Mouse (Mus musculus) kidney, adult 18-20 months (tissue): ENCODE data around the gene Wdr1.
A peak's percentile ranks its signal among the peaks of the same experiment; 100 is the strongest.
"Not testable (repeated sequence)": the region's sequence is repeated elsewhere in the genome, so short reads cannot be mapped to it uniquely, and the experiment has no call there.

ENCODE experiments used
- DNase-seq: peaks from one replicate; pipeline ENCODE4 v3.0.0; 2021

Gene Wdr1

DNA sequence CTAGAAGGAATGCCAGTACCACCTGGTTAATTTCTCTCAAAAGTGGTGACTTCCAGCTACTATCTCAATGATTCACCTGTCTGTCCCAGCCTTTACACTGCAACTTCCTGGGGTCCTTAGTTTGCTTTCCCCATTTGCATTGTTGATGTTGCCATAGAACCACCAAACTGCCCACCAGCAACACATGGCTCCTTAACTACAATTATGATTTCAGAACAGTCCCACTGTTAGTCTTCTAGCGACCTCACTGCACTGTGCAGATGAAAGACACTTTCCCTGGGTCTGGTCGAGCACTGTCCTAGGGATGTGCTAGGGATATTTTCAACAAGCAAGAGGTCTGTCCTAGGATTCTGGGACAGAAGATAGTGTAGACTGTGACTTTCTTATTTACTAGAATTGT is at the start of gene Wdr1:
TSS of gene Wdr1 (minus strand) at position 101 of the 400 bp plus-strand sequence.
- DNase-seq = no peak

DNA sequence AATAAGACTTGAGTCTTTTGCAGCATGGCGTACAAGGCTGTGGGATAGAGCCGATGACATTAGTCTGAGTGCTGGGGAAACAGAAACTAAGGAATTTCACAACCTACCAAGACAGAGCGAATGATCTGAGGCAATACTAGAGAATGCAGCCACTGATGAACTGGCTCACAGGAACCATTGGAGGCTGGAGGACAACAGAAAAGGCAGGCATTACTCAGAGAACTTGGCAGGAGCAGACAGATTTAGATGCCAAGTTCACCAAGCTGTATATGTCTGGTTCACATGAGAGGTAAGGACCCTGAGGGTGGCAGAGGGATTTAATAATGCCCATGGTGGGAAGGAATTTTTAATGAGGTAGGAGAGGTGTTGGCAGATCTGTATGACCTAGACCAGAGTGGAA is 48.1 kb upstream of the Wdr1 start:
- no peak for DNase-seq

DNA sequence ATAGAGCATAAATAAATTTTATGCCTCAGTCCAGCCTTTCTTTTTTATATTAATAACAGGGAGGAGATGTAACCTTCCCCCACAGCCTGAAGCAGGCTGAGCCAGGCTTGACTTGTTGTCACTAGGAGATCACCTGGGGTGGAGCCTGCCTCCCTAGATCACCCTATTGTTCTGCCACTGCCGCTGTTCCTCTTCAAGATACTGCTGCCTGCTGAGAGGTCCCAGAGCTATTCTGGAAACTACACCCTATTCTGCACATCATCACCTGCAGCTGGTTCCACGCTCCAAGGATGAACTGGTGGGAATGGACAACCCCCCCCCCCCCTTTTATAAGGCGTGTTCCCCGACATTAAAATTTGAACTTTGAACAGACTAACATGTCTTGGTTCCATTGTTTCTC is 45.2 kb upstream of the Wdr1 start:
- DNase-seq = not testable (repeated sequence)

DNA sequence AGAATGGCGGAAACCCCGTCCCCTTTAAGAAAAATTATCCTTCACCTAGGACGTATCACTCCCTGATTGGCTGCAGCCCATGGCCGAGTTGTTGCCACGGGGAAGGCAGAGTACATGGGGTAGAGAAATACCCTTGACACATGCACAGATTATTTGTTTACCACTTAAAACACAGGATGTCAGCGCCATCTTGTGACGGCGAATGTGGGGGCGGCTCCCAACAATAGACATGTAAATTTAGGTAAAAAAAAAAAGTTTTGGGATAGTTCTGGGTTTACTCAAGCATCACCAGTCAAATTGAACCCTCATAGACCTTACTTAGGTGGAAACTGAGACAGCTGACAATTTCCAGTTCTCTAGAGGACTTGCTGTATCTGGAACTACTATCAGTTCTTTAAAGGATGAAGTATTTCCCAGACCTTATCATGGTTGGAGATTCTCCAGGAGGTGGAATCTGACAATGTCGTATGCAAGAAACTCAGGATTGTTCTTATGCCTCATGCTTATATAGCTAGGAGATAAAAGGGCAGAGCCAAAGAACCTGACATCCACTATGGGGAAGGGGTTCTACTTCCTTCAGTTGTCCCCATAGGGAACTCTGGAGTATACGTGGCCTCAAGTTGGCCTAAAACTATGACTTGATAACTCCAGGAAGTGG is 35.8 kb upstream of the Wdr1 start:
- no peak for DNase-seq

DNA sequence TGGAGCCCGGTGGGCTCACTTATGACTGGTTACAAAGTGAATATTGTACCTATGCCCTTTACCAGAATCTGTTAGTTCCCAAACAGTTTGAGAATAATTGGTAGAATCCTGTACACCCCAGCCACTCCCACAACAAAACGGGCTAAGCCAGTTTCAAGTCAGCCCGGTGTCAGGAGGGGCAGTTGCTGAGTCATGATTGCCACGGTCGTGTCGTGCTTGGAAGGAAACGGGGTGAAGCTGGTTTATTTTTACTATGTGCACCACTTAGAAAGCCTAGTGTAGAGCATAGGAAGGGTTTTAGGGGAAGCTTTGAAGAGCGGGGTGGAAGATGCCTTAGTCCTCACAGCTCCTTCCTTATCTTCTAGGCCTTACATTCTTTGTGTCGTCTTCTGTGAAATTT is 25.9 kb upstream of the Wdr1 start:
- DNase-seq = no peak

DNA sequence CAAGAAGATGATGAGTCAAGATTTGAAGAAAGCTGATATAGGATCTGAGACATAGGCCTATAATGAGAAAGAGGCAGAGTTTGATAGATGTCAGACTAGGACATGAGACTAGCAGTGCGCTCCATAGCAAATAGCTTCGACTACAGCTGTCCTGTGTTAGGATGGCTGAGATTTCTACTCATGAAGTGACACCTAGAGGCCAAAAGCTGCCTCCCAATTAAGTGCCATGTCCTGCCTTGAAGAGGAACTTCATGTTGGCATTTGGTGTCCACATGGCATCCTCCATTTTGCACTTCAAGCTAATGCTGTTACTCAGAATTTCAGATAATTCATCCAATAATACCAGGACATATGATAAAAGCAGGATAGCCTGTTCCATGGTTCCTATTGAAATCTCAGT is 22.4 kb upstream of the Wdr1 start:
- DNase-seq = no peak

DNA sequence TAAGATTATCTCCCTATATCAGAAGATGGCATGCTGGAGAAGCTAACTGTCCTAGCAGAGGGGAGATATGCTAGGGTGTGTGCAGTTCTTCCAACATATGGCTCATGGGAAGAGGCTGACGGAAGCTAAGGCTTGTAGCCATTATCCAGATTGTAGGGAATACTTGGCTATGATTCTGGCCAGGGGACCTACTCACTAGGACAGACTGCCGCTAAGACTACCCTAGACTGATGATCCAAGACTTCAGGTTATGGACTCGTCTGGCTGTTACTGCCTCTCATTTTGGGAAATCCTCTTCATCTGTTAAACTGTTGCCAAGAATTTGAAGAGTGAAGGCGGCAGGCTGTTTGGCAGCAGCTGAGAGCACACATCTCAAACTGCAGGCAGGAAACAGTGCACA is 20.0 kb upstream of the Wdr1 start:
- DNase-seq = no peak

DNA sequence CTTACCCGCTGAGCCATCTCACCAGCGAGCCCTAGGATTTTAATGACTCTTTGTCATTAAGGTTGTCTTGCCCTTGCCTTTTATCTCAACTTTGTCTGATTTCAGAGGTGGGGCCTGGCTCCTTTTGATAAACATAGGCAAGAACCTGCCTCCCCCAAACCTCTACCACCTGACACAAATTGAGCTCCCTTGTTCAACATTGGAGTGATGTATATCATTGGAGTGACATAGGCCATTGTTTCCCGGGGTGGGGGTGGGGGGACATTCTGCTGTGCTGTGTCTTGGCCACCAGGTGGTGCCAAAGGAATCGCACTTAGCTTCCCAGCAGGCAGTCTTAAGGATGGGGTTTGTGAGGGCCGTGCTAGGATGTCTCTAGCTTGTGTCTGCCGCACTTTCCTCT is 17.7 kb upstream of the Wdr1 start:
- DNase-seq = peak; percentile 18

DNA sequence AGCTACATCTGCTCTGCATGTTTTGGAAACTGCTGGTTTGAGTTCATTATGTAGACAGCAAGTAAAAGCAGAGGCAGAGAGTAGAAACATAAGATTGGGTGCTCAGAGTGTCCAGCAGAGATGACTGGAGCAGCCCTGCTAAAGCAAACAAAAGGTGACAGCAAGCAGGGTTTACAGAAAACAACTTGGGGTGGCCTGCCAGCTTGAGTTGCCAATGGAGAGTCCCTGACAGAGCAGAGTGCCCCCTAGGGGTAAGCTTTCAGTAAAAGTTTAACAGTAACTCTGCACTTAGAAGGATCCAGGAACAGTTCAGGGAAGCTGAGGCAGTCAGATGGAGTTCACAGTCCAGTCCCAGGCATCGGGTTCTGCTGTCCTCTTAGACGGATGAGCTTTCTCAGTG is 7.9 kb upstream of the Wdr1 start:
- DNase-seq = peak; percentile 18

DNA sequence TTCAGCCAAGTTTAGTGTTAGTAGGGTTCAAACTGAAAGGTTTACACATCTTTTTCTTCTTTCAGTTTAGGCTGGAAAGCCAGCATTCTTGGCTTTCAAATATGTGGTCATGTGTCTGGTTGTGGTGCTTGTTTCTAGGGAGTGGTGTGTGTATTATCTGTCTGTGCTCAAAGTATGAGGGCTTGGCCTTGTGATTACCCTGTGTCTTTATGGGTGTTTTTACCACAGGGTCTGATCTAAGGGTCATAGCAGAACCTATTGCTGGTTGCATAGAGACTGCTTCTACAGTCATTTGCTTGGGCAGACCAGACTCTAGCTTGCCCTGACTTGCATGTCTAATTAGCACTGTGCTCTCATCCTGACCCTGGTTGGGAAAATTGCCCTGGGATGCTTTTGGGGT is 5.6 kb upstream of the Wdr1 start:
- no peak for DNase-seq

DNA sequence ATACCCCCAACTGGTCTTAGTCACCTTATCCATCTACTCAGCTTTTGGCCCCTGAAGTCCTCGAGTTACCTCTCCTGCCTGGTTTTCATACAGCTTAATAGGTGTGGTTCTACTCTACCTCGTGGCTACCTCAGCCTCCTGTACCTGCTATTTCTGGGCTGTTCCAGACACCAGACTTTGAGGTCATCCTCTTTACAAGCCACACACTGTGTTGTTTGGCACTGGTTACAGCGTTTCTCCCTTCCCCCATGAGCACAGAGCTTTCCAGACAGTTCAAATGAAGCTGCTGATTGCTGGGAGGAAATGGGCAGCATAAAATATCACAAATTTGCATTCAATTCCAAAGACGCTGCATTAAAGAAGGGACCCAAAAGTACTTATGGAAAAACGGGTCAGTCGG is 1.8 kb upstream of the Wdr1 start:
- no peak for DNase-seq

DNA sequence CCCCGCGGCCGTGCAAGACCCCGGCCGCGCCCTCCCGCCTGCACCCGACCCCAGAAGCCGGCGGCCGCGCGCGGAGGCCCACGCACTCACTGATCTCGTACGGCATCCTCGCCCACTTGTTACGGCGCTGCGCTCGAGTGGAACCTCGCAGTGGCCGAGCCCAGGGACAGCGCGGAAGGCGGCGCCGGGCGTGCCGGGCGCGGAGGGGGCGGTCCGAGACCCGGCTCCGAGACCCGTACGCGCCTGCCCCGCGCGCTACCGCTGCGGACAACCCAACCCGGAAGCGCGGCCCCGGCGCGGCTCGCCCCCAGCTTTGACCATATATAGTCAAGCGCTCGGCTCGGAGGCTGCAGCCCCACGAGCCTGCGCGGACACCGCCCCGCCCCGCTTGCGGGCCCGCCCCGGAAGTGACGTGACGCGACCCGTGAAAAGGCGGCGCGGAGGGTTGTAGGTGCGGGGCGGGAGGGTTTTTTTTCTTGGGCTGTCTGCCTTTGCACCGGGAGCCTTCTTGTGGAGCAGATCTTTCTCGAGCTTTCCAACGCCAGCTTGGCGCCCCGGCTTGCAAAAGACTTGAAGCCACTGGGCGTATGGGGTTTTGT is 1.5 kb downstream of the Wdr1 start:
- peak; percentile 99 for DNase-seq

DNA sequence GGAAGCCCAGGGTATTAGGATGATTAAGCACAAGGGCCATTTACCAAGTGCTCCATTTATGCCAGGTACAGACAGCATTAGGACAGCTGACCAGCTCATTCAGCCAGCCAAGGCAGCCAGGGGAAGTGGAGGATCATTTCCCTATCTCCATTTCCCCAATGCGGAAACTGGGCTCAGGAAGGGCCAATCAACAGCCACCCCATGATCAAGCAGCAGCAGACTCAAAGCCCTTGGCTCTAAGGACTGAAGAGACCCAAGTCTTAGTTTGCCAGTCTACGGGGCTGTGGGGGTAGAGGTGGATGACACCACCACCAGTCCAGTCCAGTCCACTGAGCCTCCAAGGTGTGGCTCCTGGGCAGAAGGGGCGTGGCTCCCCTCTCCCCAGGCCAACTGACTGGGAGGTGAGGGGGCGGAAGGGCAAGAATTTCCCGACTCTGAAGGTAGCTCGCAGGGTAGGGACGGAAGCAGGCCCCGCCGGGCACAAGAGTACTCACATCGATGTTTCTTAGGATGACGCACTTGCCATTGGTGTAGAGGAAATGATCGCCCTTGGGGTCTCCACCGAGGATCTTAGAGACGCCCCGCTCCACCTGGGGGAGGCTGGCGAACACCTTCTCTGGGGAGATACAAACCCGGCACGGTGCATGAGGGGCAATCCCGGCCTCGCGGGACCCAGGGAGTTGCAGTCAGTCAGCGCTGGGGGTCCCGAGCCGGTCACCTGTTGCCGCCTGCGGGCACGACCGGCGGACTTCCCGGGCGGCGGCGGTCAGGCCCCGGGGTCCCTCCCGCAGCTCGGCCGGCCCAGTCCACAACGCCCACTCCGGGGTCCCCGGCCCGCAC is 2.2 kb downstream of the Wdr1 start:
- DNase-seq = peak; percentile 68

DNA sequence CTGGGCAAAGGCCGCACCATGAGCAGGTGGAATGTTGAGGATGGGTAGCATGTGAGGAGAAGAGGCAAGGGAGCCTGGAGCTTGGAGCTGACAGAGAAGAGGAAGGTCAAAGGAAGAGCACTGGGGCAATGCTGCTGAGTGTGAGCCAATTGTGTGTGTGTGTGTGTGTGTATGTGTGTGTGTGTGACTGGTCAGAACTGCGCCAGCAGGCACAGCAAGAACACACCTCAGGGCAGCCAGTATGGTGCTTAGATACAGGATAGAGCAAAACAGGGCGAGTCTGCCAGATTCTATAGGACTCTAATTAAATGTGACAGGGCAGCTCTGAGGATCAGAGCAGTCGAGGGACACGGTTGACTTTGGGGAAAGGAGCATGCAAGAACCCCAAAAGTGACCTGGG is 4.2 kb downstream of the Wdr1 start:
- no peak for DNase-seq

DNA sequence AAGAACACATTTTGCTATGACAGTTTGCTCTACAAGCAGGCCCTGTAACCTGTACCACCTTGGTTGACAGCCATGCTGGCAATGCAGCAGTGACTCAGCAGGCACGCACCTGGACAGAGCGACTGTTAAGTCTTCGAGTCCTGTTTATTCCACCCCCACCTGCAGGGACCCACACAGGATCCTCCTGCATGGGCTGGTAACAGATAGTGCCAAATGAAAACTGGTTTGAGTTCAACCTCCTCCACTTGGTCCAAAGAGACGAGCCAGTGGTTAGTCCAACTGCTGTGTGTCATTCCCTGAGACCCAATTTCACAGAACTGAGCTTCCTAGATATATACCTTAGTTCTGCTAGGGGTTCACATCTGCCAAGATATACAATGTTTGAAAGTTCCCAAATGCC is 5.2 kb downstream of the Wdr1 start:
- no peak for DNase-seq

DNA sequence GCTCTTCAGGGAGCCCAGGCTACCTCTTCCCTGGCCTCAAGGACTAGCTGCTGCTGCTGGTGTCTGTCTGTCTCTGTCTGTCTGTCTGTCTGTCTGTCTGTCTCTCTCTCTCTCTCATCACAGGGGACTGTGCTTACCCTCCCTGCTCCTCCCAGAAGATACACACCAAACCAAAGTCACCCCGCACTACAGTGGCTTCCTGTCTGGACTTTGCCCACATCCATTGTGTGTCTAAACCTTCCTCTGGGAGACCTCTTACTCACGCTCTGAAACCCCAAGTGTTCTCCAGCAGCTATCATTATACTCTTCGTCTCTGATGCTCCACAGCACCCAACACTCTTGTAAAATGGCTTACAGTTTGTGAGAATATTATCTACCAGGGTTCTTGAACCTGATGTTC is 6.6 kb downstream of the Wdr1 start:
- no peak for DNase-seq

DNA sequence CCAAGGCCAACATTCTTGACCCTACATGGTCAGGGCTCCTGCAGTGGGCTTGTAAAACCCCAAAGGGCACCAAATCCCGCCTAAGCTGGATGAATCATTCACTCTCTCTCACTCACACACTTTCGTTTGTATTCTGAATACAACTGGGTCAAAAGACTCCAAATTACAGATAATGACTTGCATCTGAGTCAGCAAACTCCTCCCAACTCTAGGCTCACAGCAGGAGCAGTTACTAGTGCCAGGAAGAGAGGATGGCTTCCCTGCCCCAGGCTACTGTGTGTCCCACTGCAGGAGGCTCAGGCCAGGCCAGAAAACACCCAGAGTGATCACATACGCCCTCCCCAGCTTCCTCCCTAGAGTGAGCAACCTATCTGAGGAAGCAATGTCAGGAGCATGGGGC is 9.1 kb downstream of the Wdr1 start:
- peak; percentile 8 for DNase-seq

DNA sequence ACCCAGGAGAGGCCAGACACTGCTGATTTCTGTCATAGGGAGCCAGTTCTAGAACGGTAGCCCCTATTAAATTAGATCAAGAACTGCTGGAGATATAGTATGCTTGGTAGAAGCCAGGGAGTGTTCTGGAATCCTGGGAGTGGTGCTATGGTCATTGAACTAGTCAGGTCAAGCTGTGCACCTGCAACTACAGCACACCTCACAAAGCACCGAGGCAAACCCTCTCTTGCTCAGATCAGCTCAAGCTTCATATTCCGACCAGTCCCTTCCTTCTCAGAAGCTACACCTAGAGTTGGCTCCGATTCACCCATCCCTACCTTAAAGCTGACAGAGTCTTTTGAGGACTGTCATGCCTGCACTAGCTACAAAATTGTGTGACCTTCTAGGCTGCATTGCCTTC is 9.5 kb downstream of the Wdr1 start:
- DNase-seq = no peak

DNA sequence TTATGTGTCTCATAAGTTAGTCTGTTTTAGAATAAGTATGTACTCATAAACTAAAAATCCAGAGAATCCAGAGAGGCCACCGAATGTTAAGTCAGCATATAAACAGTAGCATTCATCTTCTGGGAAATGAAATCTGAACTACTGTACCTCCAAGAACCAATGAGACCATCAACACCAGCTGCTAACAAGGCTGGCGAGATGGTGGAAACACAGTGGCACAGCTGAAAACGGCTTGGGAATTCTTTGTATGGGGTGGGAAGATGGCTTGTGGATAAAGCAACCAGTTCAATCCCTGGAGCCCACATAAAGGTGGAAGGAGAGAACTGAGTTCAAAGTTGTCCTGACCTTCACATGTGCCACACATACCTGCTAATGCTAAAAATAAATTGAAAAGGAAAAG is 10.4 kb downstream of the Wdr1 start:
- DNase-seq = no peak

DNA sequence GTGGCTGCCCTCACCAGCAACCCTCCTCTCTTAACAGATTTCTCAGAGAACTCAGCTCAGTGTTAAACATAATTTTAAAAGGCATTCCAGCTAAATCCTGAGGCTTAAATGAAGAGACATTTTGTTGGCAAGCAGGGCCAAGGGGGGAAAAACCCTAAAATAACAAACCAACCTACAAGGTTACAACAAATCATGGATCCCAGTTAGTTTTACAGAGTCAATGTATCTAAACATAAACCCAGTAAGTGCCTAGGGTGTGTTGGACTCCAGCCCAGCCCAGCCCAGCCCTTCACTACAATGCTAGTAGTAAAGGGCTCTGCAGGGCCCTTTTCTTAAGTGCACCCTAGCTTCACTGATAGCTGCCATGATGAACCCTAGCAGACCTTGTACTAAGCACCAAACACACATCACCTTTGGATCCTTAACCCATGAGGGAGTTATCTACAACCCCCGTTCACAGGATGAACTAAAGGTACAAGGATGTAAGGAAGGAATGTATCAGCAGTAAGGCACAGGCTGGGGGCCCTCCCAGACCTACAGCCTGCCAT is 12.7 kb downstream of the Wdr1 start:
- no peak for DNase-seq

DNA sequence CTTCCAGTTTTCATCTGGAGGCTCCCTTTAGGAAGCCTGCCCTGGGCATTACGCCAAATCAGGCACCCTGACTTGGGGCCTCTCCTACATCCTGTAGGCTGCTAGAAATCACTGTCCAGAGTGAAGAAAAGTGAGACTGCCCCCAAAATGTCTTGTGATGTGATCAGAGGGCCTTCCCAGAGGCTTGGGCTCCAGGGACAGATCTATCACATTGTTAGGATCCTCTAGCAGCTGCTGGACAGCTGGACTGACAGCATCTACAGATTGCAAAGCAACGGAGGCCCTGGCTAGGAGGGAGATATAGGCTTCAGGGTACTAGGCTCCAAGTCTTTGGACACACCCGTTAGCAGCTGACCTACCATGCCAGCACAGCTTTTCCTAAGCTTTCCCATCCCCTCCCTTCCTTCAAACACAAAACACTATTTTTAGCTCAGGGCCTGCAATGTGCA is 13.5 kb downstream of the Wdr1 start:
- no peak for DNase-seq

DNA sequence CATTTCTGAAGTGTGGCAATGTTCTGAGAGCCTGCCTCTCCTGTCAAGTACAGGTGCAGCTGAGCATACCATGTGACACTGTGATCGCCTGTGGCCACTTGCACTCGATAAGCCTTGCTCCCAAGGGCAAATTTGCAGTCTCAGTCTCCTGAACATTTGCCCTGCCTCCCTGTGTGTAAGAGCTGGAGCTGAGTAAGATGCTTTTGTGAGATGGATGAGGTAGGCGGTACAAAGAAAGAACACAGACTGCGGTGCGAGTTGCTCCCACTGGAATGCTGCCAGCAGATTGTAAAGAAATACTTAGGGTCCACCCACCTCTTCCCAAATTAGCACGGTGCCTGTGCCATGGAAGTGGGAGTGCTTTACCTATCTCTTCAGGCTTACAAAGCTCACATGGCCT is 15.6 kb downstream of the Wdr1 start:
- DNase-seq = no peak

DNA sequence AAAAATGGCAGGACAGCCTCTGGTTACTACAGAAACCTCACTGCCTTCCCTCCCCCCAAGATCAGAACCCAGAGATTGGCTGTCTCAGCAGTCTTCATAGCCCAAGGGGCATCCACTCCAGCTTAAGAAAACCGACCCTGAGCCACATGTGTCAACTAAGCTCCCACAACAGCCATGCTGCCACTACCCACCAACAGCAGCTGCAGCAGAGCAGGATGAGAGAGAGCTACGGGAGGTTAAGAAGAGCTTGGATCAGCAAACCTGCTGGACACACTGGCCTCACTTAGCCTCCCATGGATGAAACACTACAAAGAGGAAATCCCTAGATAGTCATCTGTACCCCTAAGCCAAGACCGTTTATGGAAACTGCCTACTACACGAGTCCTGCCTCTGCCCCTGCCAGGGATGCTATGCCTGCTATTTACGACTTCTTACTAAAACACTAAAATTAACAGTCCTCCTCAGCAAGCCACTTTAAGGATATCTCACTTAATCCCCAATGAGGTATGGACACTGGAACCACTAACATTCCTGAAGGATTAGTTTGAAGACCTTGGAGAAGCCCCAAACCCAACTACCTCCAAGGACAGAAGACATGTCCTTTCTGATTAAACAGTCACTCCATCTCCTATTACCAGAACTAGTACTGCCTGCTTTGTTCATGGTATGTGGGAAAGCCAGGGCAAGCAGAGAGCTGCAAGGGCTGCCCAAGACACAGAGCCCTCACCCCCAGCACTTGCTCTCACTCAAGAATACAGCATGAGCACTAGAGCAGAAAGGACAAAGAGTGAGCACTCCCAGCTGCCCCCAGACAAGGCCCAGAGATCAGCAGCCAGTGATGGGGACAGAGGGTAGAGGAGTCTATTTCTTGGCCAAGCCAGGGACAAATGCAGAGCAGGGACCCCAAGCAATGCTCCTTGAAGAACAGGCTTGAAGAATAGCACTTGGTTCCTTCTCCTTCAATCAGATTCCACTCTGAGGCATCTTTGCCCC is 18.3 kb downstream of the Wdr1 start:
- DNase-seq = peak; percentile 15
